Mouse (Mus musculus) ovary, adult 18-20 months (tissue): ENCODE results near the gene Tst.

Source experiments
- DNase-seq: peaks from one replicate; pipeline ENCODE4 v3.0.0; 2022; ENCODE audit warnings: low spot score, mixed read lengths

The Tst gene

GRCm38 (mm10) chr15:78405517-78406211 is at the start of gene Tst:
Gene Tst (minus strand): TSS chr15:78405907.
- peak; percentile 97 for DNase-seq

DNA sequence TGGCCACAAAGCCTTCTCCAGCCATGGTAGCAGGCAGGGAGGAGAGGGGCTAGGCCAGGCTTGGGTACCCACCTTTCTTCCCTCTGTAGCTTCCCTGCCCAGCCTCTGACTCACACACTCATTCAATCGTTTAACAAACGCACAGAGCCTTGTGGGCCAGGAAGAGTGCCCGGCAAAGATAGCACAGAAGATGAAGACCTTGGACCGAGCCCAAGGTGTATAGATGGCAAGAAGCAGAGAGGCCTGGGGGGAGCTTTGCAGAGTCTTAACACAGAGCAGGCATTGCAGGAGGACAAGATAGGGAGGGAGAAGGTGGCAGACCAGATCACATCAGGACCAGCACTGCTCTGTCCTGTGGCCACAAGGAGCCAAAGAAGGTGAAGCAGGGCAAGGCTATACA is 49.5 kb upstream of the Tst start:
- DNase-seq: no peak

DNA sequence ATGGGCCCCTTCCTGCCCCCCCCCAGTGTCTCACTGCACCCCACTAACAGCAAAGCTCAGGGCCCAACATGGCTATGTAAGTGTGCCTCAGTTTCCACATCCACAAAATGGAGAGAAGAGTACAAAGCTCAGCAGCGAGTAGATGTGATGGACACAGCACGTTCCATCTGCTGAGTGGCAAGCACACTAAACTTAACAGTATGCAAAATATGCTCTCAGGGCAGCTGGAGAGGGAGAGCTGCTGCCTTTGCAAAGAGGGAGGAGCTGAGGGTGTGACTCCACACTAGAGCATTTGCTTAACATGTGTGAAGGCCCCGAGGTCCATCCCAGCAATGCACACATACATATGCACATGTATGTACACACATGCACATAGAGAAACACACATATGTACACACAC is 47.2 kb upstream of the Tst start:
- no peak for DNase-seq

DNA sequence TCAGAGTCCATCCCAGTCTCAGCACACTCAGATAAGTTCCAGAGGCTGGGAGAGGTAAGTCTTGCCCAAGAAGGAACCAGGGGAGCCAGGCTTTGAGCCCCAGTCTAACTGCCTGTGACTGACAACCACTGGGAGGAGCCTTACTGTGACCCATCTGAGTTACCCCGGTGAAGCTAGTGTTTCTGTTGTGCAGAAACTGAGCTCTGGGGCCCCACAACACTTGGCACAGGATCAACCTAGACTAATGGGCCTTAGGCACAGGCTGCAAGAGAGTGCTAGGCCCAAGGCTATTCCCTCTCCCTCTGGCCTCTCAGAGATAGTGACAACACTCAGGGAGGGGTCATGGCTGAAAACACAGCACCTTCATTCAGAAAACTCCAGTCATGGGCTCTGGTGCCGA is 45.5 kb upstream of the Tst start:
- DNase-seq: no peak

GRCm38 (mm10) chr15:78450419-78450768 is 44.7 kb upstream of the Tst start:
- DNase-seq: no peak

DNA sequence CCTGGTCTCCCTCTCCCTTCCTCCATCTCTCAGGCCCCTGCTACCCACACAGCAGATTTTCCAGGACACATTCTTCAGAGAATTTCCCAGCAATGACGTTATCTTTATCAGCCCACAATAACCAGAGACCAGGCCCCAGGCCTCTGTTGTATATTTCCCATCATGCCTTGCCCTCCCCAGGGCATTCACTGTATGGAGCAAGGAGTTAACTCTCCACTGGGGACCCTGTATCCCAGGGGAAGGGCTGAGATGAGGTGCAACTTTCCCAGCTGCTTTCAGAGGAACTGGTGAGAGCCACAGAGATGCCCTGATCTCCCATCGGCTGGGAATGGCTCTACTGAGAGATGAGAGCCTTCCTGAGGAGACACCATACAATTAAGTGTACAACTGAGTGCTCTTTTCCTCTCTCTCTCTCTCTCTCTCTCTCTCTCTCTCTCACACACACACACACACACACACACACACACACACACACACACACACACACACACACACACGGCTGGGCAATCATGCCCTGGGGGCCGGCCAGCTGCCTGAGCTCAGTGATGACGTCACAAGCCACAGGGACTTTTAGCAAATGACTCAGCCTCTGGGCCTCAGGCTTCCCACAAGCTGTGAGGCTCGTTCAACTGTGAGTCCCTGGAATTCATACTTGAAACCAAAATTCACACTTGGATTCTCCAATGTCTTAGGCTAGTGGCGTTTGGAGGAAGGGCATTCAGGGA is 44.1 kb upstream of the Tst start:
- DNase-seq: no peak

GRCm38 (mm10) chr15:78449131-78449530 is 43.4 kb upstream of the Tst start:
- no peak for DNase-seq

- DNase-seq: peak; percentile 83
Observed at GRCm38 (mm10) chr15:78447746-78448535, 42.2 kb upstream of the Tst start.

GRCm38 (mm10) chr15:78447121-78447520 is 41.4 kb upstream of the Tst start:
- no peak for DNase-seq

GRCm38 (mm10) chr15:78443857-78444256 is 38.1 kb upstream of the Tst start:
- no peak for DNase-seq

- no peak for DNase-seq
Observed at GRCm38 (mm10) chr15:78442231-78442630, 36.5 kb upstream of the Tst start.

- no peak for DNase-seq
Observed at GRCm38 (mm10) chr15:78438973-78439372, 33.3 kb upstream of the Tst start.

- DNase-seq: no peak
Observed at GRCm38 (mm10) chr15:78438505-78438904, 32.8 kb upstream of the Tst start.

- DNase-seq: peak; percentile 74
Observed at GRCm38 (mm10) chr15:78438018-78438394, 32.3 kb upstream of the Tst start.

DNA sequence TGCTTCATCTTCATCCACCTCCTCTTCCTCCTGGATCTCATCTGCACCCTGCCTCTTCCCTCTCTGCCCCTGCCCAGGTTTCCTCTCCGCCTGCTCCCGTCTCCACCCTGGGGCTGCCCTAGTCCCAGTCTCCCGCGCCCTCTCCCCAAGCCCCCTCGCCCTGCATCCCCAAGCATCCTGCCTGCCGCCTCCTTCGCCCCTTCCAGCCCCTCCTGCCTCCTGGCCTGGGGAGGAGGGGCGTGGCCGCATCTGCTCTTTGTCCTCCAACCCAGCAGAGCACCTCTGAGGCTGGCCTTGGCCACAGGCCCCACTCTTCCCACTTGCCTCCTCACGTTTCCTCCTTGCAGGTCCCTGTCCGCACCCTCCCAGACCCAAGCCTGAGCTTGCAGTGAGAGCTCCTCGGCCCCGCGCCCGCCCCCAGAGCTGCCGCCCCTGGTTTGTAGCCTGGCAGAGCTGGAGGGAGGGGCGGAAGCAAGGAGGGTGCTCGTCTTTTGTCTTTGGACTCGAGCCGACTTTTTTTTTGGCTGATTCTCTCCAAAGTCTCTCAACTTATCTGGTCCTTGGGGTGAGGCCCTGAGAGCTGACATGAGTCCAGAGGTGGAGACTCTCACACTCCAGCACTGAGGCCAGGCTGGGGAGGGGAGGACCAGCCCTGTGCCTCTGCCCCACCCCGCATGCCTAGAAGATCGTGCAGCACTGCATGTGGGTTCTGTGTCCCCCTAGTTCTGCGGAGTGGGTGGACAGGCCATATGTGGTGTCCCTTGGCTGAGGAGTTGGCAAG is 31.7 kb upstream of the Tst start:
- peak; percentile 85 for DNase-seq

- DNase-seq: peak; percentile 90
Observed at GRCm38 (mm10) chr15:78436380-78437192, 30.9 kb upstream of the Tst start.

DNA sequence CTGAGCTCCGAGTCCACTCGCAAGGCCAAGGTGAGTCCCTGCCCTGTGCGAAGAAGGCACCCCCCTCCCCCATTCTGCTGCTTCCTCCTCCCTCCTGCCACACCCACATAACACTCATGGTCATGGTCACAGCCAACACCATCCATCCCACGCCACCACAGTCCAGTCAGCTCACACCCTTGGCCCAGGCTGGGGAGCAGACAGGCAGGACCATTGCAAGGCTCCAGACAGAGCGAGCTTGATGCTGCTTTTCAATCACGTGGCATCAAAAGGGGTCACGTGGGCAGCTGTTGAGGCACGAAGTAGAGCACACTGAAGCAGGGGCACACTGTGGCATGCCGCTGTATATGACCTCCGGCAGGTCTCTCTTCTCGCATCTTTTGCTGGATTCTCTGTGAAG is 30.0 kb upstream of the Tst start:
- DNase-seq: no peak

GRCm38 (mm10) chr15:78434896-78435520 is 29.3 kb upstream of the Tst start:
- DNase-seq: no peak

GRCm38 (mm10) chr15:78431541-78432121 is 25.9 kb upstream of the Tst start:
- DNase-seq: no peak

DNA sequence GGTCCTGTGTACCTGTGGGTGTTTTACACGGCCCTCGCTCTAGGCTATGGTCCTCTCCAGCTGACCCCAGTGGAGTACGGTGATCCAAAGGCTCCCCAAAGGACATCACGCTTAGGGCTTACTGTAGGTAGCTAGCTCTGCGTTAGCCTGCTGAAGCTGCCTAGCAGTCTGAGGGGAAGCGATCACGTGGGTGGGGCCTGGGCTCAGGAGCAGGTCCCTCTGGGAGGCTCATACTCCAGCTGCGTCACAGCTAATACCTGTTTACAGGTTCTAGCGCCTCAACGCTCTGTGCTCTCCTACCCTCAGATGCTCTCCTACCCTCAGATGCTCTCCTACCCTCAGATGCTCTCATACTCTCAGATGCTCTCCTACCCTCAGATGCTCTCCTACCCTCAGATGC is 25.2 kb upstream of the Tst start:
- DNase-seq: no peak
